Mouse (Mus musculus): ENCODE data around the gene Rfx7.

DNA sequence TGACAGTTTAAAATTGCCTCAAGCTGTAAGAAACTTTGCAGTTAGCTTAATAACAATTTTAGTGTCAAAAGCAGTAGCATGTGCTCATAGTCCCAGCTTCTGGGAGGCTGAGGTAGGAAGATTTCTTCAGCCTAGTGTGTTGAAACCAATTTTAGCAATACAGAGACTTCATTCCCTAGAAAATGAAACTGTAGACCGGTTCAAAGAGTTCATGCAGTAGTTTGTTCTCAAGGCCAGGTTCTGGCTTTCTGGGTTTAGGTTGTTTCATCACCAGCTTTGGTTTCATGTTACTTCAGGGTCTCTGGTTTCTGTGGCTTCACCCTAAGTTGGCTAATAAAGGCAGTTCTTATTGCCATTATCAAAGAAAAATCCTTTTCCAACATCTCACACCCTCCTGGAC lies 91.6 kb downstream of the Rfx7 start:
- TF ChIP-seq CTCF (IDR thresholded peaks at IDR 0.05; ENCODE audit: extremely low read depth, insufficient read depth, insufficient read length, insufficient replicate concordance) (no peak), POLR2A (IDR thresholded peaks at IDR 0.05; ENCODE audit: low read depth, low read length) (no peak)
